In genomic region chr9:17484701-17485422, GRCm38 (mm10) we compare ENCODE assay signal across 15 mouse cellular contexts.
A peak's percentile ranks its signal among the peaks of the same experiment; 100 is the strongest.
DNase-seq lines count a peak whose midpoint lies in the region; ATAC-seq lines count a peak whose summit lies in the region.
"Had no signal": no experiment of that assay in that cellular context is flagged by ENCODE, and none has a peak within 500 bp of the region (broad histone marks: within the 10 kb centered on the region; RNA-seq: fewer than 3 reads in every experiment).

No protein-coding gene starts in this region.

- ATAC-seq in frontal cortex, adult (ENCODE audit: low TSS enrichment), result peak; percentile 73

- no peak for DNase-seq in frontal cortex, postnatal 25 days (ENCODE audit: low spot score in 2 of 2)
- DNase-seq in right cerebral cortex, adult 2 months (ENCODE audit: low spot score in 2 of 2), result peak; percentile 11 to 31
- DNase-seq in right cerebral cortex, postnatal 14 days, result no peak
- DNase-seq in layer of hippocampus, adult 9-10 months (ENCODE audit: low spot score), result peak; percentile 66
- no peak for DNase-seq in embryo, embryonic 11 days
- DNase-seq in cerebellum, postnatal 25 days, result no peak
- DNase-seq in heart, adult 9 months (ENCODE audit: low spot score in 2 of 2), result no peak
- DNase-seq: adrenal gland, postnatal 10 days; B cell, adult 2 months; heart, adult 2 months; heart, postnatal 14 days; kidney, adult 9 months; liver; lung, embryonic 14.5 days had no signal

Comparison
In these comparisons a context has a peak if more than half of its experiments do, and no peak if none do; other contexts are left out.
1. DNase-seq: peak in right cerebral cortex, adult 2 months (2 of 2) and layer of hippocampus, adult 9-10 months (single experiment); none in frontal cortex, postnatal 25 days (0 of 2), right cerebral cortex, postnatal 14 days (single experiment), embryo, embryonic 11 days (single experiment), cerebellum, postnatal 25 days (0 of 2) and heart, adult 9 months (0 of 2).